Mouse (Mus musculus) megakaryocyte, embryonic 14.5 days (primary cell): ENCODE measurements at regions not wholly inside any gene's neighbourhood (a gene's known extent, or its start where the extent isn't known, plus 50 kb on each side); places are given as distances from the start of the nearest gene placed in this dataset.

Experiments
- FLI1 ChIP-seq: IDR thresholded peaks from 2 replicates; pipeline ENCODE4 v1.6.1; 2012; ENCODE audit warnings: low read length, inconsistent platforms, mixed read lengths
- GATA1 ChIP-seq: IDR thresholded peaks from 3 replicates; pipeline ENCODE4 v1.6.1; 2012; ENCODE audit warnings: mixed read lengths, low read length, inconsistent platforms, borderline replicate concordance

- TF ChIP-seq FLI1: no peak
- no peak for TF ChIP-seq GATA1
These were observed 105.3 kb downstream of the B3gnt5 start for GRCm38 (mm10) chr16:19865306-19865705.
